Mouse (Mus musculus): ENCODE data around the gene Slc4a10.

GRCm38 (mm10) chr2:62089208-62089607 lies 42.9 kb downstream of the Slc4a10 start:
- TF ChIP-seq POLR2A (IDR thresholded peaks at IDR 0.05; ENCODE audit: insufficient read depth, low read length) (no peak), CTCF (IDR thresholded peaks at IDR 0.05; ENCODE audit: low read depth, low read length) (no peak), EP300 (IDR thresholded peaks at IDR 0.05; ENCODE audit: insufficient read depth, low read depth, low read length) (no peak)

All from ES-Bruce4 (cell line).